Mouse (Mus musculus): Measurements from ENCODE around the gene Tmem110.
A peak's percentile ranks its signal among the peaks of the same experiment; 100 is the strongest.

Tmem110 gene

GRCm38 (mm10) chr14:30862368-30862767, 37.0 kb downstream of the Tmem110 start:
- no peak for DNase-seq (ENCODE audit: low spot score in 2 of 2)

GRCm38 (mm10) chr14:30865311-30865710, 39.9 kb downstream of the Tmem110 start:
- DNase-seq (ENCODE audit: low spot score in 2 of 2) = no peak

- peak in 1 of 2 experiments; percentile 62 for DNase-seq (ENCODE audit: low spot score in 2 of 2)
Observed at GRCm38 (mm10) chr14:30867042-30867441, 41.7 kb downstream of the Tmem110 start.

- DNase-seq (ENCODE audit: low spot score in 2 of 2) = no peak
Observed at GRCm38 (mm10) chr14:30868826-30869225, 43.4 kb downstream of the Tmem110 start.

GRCm38 (mm10) chr14:30869391-30869801, 44.0 kb downstream of the Tmem110 start:
- no peak for DNase-seq (ENCODE audit: low spot score in 2 of 2)

- DNase-seq (ENCODE audit: low spot score in 2 of 2) = no peak
Observed at GRCm38 (mm10) chr14:30870206-30871147, 45.1 kb downstream of the Tmem110 start.

GRCm38 (mm10) chr14:30874095-30874700, 48.8 kb downstream of the Tmem110 start:
- DNase-seq (ENCODE audit: low spot score in 2 of 2) = no peak

- DNase-seq (ENCODE audit: low spot score in 2 of 2) = no peak
Observed at GRCm38 (mm10) chr14:30875130-30875865, 49.9 kb downstream of the Tmem110 start.

GRCm38 (mm10) chr14:30875955-30876354, 50.6 kb downstream of the Tmem110 start:
- no peak for DNase-seq (ENCODE audit: low spot score in 2 of 2)

- DNase-seq (ENCODE audit: low spot score in 2 of 2) = no peak
Observed at GRCm38 (mm10) chr14:30876451-30876850, 51.1 kb downstream of the Tmem110 start.

- DNase-seq (ENCODE audit: low spot score in 2 of 2) = no peak
Observed at GRCm38 (mm10) chr14:30877827-30878226, 52.4 kb downstream of the Tmem110 start.

- DNase-seq (ENCODE audit: low spot score in 2 of 2) = no peak
Observed at GRCm38 (mm10) chr14:30878958-30879571, 53.7 kb downstream of the Tmem110 start, which contains the start of gene Mustn1. Gene Mustn1 (plus strand): TSS chr14:30879200.

- no peak for DNase-seq (ENCODE audit: low spot score in 2 of 2)
Observed at GRCm38 (mm10) chr14:30879794-30880193, 54.4 kb downstream of the Tmem110 start.

GRCm38 (mm10) chr14:30880251-30880650, 54.9 kb downstream of the Tmem110 start:
- no peak for DNase-seq (ENCODE audit: low spot score in 2 of 2)

- peak in 1 of 2 experiments; percentile 20 for DNase-seq (ENCODE audit: low spot score in 2 of 2)
Observed at GRCm38 (mm10) chr14:30880811-30881717, 55.7 kb downstream of the Tmem110 start.

GRCm38 (mm10) chr14:30881718-30882108, 56.3 kb downstream of the Tmem110 start:
- DNase-seq (ENCODE audit: low spot score in 2 of 2) = no peak

GRCm38 (mm10) chr14:30885298-30885697, 59.9 kb downstream of the Tmem110 start:
- DNase-seq (ENCODE audit: low spot score in 2 of 2) = no peak

- DNase-seq (ENCODE audit: low spot score in 2 of 2) = no peak
Observed at GRCm38 (mm10) chr14:30886204-30886603, 60.8 kb downstream of the Tmem110 start, which contains the start of gene Itih4. Gene Itih4 (plus strand): TSS chr14:30886476.

- DNase-seq (ENCODE audit: low spot score in 2 of 2) = no peak
Observed at GRCm38 (mm10) chr14:30888271-30888732, 62.9 kb downstream of the Tmem110 start.

- DNase-seq (ENCODE audit: low spot score in 2 of 2) = no peak
Observed at GRCm38 (mm10) chr14:30899972-30900371, 74.6 kb downstream of the Tmem110 start.

Data from spleen, postnatal 14 days (tissue).